Mouse (Mus musculus) C2C12 (cell line): ENCODE results near the gene Tpsb2.

Source experiments
- CEBPB ChIP-seq: IDR thresholded peaks from one replicate; pipeline ENCODE4 v1.6.1; 2011; ENCODE audit warnings: low read depth, mild to moderate bottlenecking, control low read depth, moderate library complexity
- CTCF ChIP-seq: IDR thresholded peaks from one replicate; pipeline ENCODE4 v1.5.1; 2011; ENCODE audit not compliant: control insufficient read depth, insufficient read depth, insufficient read length
- FOSL1 ChIP-seq: IDR thresholded peaks from one replicate; pipeline ENCODE4 v1.8.0; 2011; ENCODE audit warnings: mild to moderate bottlenecking, low read length; ENCODE audit not compliant: poor library complexity, insufficient read depth, severe bottlenecking
- USF1 ChIP-seq: IDR thresholded peaks from one replicate; pipeline ENCODE4 v1.6.1; 2011; ENCODE audit warnings: low read depth, mild to moderate bottlenecking, control low read depth, moderate library complexity

GRCm38 (mm10) chr17:25415421-25415913 is 49.4 kb downstream of the Tpsb2 start:
- TF ChIP-seq CTCF (no peak), USF1 (no peak), CEBPB (no peak), FOSL1 (no peak)
